Mouse (Mus musculus): ENCODE results near the gene Mall.
A peak's percentile ranks its signal among the peaks of the same experiment; 100 is the strongest.

Mall gene

DNA sequence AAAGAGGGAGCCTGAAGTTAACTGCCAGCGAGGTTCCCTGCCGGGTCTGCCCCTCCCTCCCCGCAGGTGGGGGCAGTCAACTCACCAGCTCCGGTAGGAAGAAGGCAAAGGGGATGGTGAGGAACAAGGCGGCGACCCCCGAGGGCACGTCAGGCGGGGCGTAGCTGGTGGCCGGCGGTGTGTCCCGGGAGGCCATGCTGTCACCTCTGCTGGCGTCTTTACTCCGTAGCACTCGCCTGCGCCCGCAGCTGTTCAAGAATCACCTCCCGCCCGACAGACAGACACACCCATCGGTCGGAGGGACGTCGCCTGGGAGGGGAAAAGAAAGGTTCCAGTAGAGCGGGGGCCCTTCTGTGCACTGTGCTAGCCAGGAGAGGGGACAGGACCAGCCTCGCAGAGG is at the start of gene Mall:
Gene Mall, minus strand, starts transcription at position 262 of the 400 bp plus-strand sequence.
- no peak for DNase-seq (ENCODE audit: low spot score)

DNA sequence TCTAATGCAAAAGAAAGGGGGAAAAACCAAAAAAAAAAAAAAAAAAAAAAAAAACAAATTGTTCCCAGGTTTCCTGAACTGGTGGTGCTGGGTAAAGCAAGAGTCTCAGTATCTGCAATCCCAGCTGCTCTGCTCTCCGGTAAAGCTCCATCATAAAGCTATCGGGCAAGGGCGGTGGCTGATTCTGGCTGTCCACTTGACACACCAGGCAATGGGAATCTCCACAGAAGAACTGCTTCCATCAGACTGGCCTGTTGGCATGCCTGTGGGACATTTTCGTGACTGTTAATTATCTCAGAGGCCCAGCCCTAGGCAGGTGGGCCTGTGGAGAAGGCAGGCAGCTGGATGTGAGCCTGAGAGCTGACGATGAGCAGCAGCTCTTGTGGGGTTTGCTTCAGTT is 48.7 kb upstream of the Mall start:
- no peak for DNase-seq (ENCODE audit: low spot score)

DNA sequence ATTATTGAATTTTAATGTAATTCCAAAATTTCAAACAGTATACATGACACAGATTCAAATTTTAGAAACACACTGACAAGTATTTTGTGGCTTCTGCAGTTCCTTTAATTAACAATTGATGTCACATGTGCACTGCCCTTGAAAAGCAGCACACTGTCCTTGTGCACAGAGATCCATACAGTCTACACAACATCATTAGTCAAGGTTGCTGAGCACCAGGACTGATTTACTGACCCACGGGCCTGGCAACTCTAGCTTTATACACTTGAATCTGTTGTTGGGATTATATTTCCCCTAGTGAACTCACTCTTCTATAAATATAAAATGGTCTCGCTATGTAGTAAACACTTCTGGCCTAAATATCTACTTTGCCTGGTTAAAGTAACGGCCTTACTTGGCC is 45.3 kb upstream of the Mall start:
- no peak for DNase-seq (ENCODE audit: low spot score)

DNA sequence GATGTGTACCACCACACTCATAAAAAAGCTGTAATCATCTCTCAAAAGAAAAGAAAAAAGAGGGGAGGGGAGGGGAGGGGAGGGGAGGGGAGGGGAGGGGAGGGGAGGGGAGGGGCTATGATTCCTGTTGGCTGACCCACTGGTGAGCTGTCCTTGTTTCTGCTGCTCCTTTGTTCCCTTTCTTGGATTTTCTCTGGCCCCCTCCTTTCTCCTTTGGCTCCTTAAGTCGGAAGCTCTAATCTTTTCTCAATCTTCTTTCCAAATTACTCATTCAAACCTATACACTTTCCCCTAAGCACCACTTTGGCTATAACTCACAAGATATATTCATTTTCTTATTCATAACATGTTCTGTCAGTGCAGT is 44.8 kb upstream of the Mall start:
- DNase-seq (ENCODE audit: low spot score) = no peak

DNA sequence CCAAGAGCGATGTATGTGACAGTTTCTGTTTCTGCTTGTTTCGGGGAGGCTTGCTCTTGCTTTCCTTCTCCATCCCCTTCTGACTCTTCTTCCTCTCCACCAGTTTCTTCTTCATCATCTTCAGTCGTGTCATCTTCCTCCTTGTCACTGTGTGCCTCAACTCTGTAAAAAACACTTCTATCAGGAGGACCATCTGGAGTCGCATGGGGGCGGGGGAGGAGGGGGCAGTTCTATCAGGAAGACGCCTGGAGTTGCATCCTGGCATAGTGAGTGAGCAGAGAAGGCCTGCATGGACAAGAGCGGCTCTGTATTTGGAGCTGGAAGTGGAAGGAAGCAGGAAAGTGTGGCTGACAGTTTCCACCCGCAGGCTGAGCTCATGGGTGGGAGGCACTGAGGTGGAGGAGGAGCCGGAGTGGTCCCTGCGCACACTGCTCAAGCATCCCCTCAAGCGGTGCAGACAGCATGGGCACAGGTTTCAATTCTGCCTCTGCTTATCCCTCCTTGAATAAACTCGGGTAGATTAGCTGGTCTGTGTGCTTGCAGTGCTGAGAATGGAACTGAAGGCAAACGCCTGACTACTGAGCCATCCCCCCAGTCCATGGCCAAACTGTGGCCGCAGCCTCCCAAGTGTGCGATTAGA is 44.3 kb upstream of the Mall start:
- DNase-seq (ENCODE audit: low spot score) = no peak

DNA sequence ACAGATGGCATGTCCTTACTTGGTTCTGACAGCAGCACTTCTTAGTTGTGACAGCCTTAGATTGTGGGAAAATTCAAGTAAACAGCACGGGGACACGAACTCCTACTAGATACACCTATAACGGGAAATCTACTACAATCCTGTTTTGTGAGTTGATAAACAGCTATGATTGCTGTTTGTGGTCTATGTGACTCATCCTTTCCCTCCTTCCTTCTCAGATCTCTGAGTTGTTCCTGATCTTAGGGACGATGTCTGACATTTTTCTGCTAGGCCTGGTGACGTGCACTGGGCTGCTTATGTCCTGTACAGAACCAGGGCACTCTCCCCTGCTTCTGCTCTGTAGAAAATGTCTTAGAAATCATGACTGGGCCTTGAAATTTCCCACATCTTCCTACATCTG is 31.9 kb upstream of the Mall start:
- DNase-seq (ENCODE audit: low spot score) = no peak

DNA sequence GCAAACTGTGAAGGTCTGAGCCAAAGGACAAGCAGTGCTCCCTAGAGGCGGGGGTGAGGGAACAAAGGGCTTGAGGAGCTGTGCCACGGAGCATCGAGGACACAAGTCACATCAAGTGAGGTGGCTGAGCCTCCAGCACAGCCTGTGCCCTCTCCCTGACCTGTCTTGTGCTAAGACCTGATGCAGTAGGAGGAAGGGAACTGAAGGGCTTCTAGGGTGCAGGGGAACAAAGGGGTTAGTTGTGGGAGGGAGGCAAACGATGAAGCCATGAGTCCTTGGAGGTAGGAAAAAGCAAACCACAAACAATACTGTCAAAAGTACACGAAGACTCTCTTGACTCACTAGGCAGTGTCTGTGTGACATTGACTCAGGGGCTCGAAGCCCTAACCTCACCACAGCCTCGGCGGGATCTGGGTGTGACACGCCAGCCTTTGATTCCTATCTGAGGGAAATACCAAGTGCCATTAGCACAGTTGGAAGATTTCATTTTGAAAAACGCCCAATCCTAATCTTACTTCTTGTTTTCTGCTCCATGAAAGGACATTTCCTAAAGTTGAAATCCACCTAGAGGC is 30.8 kb upstream of the Mall start:
- DNase-seq (ENCODE audit: low spot score) = peak; percentile 16

DNA sequence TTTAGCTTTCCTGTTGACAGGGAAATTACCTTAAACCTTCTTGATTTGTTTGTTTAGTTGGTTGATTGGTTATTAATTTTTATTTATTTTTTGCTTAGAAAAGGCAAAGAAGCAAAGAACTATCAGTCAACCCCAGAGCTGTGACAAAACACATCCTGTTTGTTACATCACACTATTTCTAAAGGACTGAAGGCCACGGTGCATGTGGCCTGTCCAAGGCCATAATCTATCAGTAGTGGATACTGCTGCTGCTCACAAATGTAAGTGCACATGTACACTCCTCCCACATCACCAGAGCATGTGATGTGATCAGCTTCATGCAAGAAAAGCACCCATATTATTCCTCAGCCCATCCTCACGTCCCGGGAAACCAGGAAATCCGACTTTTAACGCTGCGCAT is 30.3 kb upstream of the Mall start:
- no peak for DNase-seq (ENCODE audit: low spot score)

DNA sequence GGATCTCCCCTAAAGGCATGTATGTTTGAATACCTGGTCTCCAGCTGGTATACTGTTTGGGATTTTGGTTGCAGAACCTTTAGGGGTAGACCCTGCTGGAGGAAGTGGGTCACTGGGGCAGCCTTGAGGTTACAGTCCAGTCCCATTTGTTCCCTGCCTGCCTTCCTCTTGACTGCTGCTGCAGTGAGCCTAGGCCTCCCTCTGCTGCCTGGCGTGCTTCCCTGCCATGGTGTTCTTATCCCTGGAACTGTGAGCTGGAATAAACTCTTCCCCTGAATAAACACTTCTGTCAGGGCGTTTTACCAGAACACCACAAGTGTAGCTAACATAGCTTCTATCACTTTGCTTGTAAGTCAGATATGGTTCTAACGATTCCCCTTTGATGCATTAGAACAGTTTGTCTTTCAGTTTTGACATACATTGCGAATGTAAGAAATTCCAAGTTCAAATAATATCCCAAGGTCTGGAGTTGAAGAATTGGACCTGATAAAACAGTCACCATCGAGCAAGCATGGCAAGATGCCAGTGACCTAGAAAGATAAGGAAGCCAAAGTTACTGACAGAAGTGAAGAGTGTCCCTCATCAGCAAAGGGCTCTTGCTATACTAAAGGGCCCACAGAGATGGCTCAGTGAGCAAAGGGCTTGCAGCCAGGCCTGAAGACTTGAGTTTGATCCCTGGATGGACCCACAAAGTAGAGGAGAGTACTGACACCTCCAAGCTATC is 29.6 kb upstream of the Mall start:
- peak; percentile 36 for DNase-seq (ENCODE audit: low spot score)

DNA sequence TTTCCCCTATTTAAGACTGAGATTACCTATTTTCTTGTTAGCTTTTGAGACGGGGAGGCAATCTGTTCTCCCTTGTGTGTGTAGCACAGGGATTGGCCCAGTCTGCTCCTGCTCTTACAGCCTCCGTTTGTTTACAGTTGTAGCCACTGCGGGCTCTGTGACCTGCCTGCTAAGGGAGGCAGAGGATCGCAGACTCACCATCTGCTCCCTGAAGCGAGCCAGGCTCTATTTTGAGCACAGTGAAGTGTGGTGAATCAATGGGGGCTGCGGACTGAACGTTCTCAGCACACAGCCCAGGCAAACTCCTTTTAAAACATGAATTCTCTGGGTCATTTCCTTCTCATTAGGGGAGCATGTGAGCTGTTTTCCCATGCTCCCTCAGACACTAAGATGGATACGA is 27.4 kb upstream of the Mall start:
- DNase-seq (ENCODE audit: low spot score) = no peak

DNA sequence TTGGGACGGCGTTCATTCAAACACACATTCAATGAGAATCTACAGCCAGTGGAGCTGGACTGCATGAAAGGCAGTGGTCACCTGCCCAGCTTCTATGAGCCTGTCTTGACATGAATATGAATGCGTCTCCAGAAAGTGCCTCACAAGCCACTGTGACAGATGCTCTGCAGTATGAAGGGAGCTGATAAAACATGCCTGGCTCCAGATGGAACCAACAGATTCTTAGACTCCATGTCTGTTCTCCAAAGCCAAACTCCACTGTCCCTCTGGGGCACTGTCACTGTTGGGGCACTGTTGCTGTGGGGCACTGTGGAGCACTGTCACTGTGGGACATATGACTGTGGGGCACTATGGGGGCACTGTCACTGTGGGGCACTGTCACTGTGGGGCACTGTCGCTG is 24.4 kb upstream of the Mall start:
- DNase-seq (ENCODE audit: low spot score) = no peak

DNA sequence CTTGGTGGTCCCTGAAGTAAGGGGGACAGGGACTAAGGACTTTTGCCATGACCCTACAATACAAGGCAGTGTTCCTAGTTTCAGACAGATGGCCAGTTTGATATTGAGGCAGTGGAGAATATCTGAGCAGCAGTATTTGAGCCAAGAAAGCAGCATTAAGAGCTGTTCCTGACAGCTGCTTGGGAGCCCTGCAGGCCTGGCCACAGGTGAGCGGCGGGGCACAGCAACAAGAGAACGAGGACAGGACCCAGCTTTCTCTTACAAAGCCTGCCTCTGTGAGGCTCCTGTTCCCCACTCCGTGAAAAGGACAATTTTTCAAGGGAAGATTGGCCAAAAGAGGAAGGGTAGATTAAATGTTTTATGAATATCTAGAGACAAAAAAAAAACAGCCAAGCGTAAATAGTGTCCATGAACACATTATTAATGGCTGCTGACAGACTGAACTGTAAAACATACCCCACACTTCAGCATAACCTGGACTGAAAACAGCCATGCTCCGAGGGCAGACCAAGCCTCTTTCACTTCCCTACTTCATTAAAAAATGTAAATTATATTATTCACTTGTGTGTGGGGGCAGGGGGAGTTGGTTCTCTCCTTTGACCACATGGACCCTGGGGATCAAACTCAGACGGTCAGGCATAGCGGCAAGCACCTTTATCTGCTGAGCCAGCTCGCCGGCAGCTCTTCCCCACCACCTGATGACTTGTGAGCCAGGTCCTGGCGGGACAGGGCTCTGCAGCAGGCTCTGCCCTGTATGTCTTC is 22.3 kb upstream of the Mall start:
- no peak for DNase-seq (ENCODE audit: low spot score)

DNA sequence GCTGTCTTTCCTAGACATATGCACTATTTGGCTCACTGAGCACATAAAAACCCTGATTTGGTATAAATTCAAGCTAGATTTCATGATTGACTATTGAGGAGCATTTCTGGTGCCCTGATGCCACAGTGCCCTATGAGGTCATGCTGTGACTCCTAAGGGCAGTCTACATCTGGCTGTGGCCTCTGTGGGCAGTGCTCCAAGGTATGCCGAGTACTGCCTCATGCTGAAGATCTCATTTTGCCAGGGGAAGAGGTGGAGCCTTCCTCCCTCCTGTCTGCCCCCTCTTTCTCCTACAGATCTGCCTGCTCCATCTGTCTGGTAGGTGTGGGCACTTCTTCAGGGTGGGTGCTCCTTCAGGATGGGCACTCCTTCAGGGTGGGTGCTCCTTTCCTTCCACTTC is 19.6 kb upstream of the Mall start:
- no peak for DNase-seq (ENCODE audit: low spot score)

DNA sequence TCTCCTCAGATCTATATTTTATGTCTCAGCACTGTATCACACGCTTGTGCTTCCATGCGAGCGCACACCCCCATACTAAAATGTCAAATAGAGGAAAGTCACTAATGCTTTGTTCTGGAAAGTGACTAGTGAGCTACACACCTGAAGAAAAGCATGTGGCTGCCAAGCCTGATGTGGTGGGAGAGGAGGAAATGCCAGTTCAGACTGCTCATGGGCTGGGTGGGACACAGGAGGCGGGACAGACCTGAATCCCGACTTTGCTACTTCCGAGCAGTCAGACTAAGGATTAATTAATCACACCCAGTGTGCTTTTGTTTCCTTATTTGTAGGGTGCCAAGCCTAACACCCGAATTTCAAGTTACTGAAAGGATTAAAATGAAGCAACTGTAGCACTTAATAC is 18.6 kb upstream of the Mall start:
- no peak for DNase-seq (ENCODE audit: low spot score)

DNA sequence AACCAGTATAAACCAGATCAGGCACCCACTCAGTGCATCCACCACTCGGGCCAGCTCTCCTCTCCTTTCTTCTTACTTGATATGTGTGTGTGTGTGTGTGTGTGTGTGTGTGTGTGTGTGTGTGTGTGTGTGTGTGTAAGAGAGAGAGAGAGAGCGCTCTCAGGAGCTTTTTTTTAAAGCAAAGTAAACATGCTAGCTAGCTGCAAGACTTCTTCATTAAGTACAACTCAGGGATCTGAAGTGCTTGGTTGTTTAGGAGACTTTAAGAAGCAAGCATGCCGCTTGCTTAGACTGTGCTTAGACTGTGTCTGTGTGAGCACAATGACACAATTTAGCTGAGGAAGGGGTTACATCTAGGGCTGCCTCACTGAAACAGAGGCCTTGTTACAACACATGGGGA is 12.9 kb upstream of the Mall start:
- no peak for DNase-seq (ENCODE audit: low spot score)

DNA sequence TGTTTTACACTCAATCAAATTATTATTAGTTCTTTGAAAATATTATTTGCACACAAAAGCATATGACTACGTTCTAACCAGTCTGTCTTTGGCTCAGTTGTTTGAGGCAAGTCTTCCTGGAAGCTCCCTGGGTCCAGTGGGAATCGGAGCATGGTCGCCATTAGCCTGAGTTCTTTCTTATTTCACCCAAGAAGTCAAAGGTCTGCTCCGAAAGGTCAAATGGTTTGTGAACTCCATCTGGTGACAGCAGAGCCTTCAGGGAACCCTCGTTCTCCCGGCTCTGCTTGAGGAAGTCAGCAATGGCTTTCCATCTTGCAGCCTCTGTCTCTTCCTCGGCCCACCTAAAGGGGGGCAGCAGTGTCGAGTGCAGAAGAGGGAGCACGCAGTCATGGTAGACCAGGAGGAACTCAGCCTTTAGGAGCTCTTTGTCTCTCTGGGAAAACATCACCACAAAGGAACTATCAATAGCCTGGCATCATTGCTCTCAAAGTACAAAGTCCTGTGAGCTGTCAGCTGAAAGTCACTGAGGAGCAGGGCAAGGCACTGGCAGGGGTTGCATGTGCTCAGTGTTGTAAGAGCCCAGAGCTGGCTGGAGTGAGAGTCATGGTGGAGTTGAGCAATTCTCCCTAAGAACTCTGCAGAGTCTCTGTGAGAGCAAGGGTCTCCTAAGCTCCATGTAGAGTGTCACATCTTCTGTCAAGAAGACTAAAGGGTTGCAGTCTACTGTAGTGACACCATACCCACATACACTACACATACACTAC is 11.2 kb upstream of the Mall start:
- DNase-seq (ENCODE audit: low spot score) = no peak

DNA sequence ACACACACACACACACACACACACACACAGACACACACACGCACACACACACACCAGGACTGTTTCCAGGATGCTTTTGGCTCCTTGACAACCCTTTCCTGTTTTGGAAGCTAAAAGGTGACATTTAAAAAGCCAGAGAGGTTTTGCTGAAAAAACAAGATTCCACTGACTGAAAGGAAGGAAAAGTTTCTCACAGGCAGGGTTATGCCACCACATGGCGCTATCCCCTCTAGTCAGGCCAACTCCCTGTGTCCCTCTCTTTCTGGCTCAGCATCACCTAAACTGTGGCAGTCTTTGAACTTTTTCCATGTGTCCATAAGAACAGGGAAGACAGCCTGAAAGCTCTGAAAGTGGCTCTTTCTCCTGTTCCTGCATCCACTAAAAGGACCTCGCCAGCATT is 8.2 kb upstream of the Mall start:
- DNase-seq (ENCODE audit: low spot score) = no peak

DNA sequence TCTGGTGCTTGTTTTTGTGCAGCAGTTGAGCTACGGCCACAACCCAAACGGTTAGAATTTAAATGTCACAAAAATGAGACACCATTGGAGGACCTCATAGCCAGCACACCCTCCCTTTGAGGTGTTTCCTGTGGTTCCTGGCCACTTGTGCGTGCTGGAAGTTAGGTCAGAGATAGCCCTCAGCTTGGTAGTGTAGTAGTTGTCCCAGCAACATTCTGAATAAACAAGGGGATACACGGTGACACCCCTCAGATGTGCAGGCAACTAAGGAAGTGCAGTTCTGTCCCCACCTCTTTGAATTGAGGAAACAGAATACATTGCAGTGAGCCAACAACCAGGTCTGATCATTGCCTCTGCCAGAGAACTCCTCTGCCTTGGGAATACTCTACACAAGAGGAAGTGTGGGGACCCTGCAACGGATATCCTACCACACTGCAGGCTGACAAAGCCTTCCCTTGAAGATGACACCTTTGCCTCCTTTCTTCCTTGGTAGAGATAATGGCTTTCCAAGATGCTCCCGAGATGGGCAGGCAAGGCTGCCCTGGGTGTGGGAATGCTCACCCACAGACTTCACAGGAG is 7.0 kb upstream of the Mall start:
- no peak for DNase-seq (ENCODE audit: low spot score)

DNA sequence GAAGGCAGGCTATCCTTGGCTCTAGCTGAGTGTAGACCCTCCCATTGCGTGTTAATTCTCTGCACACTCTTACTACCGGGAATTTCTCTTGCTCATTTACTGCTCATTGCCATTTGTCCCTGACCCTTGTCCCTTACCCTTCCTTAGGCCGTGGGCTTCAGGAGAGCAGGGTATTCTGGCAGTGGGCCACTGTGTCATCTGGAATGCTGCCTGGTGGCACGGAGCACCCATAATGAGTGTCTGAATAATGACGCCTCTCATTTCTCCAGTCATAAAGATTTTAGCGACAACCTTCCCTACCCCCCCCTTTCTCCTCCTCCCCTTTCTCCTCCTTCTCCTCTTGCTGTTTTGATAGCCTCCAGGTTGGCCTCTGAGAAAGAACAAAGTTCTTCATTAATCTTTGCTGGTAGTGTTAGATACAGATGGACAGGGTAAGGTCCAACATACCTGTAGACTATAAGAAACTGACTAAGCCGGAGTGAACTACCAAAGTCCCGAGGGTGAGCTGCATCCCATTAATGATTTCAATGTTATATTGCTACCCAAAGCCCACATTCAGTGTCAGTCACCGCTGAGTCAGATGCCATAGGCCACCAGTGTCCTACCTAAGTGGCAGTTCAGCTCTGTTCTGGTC is 5.9 kb upstream of the Mall start:
- DNase-seq (ENCODE audit: low spot score) = no peak

DNA sequence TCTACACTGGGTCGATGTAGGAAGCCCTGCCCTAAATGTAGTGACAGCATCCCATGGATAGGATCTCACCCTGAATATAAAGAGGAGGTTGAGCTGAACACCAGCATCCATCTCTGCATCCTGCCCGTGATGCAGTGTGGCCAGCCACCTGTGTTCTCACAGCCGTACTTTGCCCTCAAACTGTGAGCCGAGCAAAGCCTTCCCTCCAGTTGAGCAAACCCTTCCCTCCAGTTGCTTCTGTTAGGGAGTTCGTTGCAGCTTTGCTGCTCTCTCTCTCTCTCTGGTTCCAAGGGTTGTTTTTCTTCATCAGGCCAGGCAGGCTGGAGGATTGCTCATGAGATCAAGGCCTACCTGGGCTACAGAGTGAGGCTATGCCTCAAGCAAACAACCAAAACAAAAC is 5.2 kb upstream of the Mall start:
- DNase-seq (ENCODE audit: low spot score) = no peak

DNA sequence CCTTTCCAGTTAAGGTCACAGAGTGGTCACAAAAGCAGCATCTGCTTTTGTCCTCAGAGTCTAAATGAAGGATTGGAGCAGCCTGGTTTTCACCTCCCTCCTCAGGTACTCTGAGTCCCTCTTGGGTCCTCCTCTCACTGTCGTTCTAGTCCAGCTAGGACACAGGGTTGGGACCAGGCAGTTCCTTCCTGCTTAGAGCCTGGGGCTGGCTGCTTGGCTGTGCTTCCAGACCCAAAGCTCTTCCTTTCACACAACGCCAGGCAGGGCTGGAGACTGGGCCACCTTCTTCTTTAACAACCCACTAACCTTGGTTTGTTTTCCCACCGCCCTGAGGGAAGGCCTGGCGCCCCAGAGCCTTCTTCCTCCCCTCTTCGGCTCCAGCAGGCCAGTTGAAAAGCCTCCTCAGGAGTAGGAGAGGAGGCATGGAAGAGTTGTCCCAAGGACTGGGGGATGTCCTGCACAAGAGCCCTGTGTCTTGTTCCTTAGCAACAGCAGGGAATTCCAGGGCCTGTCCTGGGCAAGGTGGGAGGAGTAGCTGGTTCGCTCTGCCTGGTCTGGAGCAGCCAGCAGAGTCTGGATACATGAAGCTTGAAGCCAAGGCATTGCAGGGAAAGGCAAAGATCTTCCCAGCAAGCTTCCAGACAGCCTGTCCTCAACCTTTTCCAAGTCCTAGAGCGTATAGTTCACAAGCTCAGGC is 717 bp upstream of the Mall start:
- DNase-seq (ENCODE audit: low spot score) = no peak
